In the genomic region with DNA sequence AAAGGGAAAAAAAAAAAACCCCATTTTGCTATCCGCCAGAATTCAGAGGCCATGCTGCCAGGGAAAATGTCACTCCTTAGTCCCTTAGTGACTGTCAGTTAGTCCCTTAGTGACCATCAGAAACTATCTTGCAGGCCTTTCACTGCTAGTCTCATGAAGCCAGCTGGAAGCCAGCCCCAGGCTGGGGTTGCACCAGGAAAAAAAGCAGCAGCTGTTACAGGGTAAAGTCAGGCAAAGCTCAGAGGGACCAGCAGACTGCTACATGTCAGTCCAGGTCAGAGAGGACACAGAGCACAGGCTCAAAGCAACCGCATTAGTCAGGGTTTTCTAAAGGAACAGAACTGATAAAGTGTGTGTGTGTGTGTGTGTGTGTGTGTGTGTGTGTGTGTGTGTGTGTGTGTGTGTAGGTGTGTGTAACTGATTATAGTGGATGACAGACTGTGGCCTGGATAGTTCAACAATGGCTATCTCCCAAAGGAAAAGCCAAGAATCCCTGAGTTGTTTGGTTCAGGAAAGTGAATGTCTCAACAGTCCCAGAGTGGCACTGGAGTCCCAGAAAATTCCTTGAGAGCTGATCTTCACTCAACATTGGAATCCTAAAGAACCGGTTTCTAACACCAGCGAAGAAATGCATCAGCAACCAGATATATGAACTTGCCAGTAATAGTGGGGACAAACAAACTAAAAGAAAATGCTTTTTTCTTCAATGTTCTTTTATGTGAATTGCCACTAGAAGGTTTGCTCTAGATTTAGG, we compare ENCODE assay signal across 8 mouse cellular contexts. TPM values are rescaled to one million over a fixed set of nuclear protein-coding genes. Genes with fewer than 3 reads are reported as not detected.
DNase-seq lines count a peak whose midpoint lies in the region; ATAC-seq and TF ChIP-seq lines count a peak whose summit lies in the region.

No protein-coding gene starts in this region.

- no peak for TF ChIP-seq CTCF in heart, postnatal 0 days (IDR thresholded peaks at IDR 0.05; ENCODE audit: low read depth)

- H3K27ac ChIP-seq in kidney, embryonic 14.5 days (ENCODE audit: low read depth, low read length) = no peak overlapping the region
- no peak overlapping the region for H3K27ac ChIP-seq in heart, postnatal 0 days (ENCODE audit: low read depth)
- H3K27ac ChIP-seq in liver, embryonic 12.5 days = no peak overlapping the region

- H3K4me1 ChIP-seq in kidney, embryonic 14.5 days (ENCODE audit: control insufficient read depth, insufficient read depth, low read length) = no peaks in the 10 kb centered on the region
- no peaks in the 10 kb centered on the region for H3K4me1 ChIP-seq in heart, postnatal 0 days (ENCODE audit: control insufficient read depth, insufficient read depth)
- no peaks in the 10 kb centered on the region for H3K4me1 ChIP-seq in liver, embryonic 12.5 days

- no peak for TF ChIP-seq EP300 in heart, postnatal 0 days (IDR thresholded peaks at IDR 0.05; ENCODE audit: low read depth)

- H3K4me2 ChIP-seq in kidney, embryonic 14.5 days (replicated peaks; ENCODE audit: low read depth, low read length) = no peak overlapping the region
- no peak overlapping the region for H3K4me2 ChIP-seq in heart, postnatal 0 days (ENCODE audit: low read depth, low read length)
- no peak overlapping the region for H3K4me2 ChIP-seq in liver, embryonic 12.5 days

- peak; percentile 58 for DNase-seq in kidney, adult 9 months
- peak; percentile 92 for DNase-seq in gastrocnemius, adult 18-20 months (ENCODE audit: low spot score)
- DNase-seq in heart, postnatal 0 days (ENCODE audit: low spot score) = peak; percentile 54
- peak; percentile 42 for DNase-seq in lung, postnatal 25 days (ENCODE audit: low spot score)
- no peak for DNase-seq in cerebellum, adult 8-10 months

- no peak overlapping the region for H3K9ac ChIP-seq in kidney, embryonic 14.5 days (ENCODE audit: low read depth, low read length)
- H3K9ac ChIP-seq in heart, postnatal 0 days (replicated peaks; ENCODE audit: low read depth, low read length) = no peak overlapping the region
- no peak overlapping the region for H3K9ac ChIP-seq in liver, embryonic 12.5 days

- no peak overlapping the region for H3K4me3 ChIP-seq in kidney, embryonic 14.5 days (ENCODE audit: low read length)
- no peak overlapping the region for H3K4me3 ChIP-seq in heart, postnatal 0 days (ENCODE audit: low read depth, low read length)
- H3K4me3 ChIP-seq in liver, embryonic 12.5 days = no peak overlapping the region

- no peaks in the 10 kb centered on the region for H3K36me3 ChIP-seq in kidney, embryonic 14.5 days (ENCODE audit: control insufficient read depth, insufficient read depth, low read length)
- H3K36me3 ChIP-seq in heart, postnatal 0 days (replicated peaks; ENCODE audit: control insufficient read depth, insufficient read depth, low read length) = no peaks in the 10 kb centered on the region
- no peaks in the 10 kb centered on the region for H3K36me3 ChIP-seq in liver, embryonic 12.5 days

- H3K9me3 ChIP-seq in kidney, embryonic 14.5 days (ENCODE audit: control insufficient read depth, low read length) = no peaks in the 10 kb centered on the region
- no peaks in the 10 kb centered on the region for H3K9me3 ChIP-seq in heart, postnatal 0 days (replicated peaks; ENCODE audit: control insufficient read depth, low read length)
- no peaks in the 10 kb centered on the region for H3K9me3 ChIP-seq in liver, embryonic 12.5 days (replicated peaks)

- no peaks in the 10 kb centered on the region for H3K27me3 ChIP-seq in kidney, embryonic 14.5 days (ENCODE audit: control insufficient read depth, insufficient read depth, low read length)
- no peaks in the 10 kb centered on the region for H3K27me3 ChIP-seq in heart, postnatal 0 days (ENCODE audit: control insufficient read depth, insufficient read depth, low read length)
- no peaks in the 10 kb centered on the region for H3K27me3 ChIP-seq in liver, embryonic 12.5 days (replicated peaks)

- no peak for ATAC-seq in kidney, embryonic 14.5 days (ENCODE audit: low FRiP score, low TSS enrichment)
- peak; percentile 71 for ATAC-seq in heart, postnatal 0 days (ENCODE audit: insufficient read depth, low read depth)
- ATAC-seq in megakaryocyte, adult 5-6 weeks (ENCODE audit: poor library complexity, severe bottlenecking) = no peak
- no peak for ATAC-seq in liver, embryonic 12.5 days

- WGBS in kidney, embryonic 14.5 days = 78% methylated on average over 4 of the region's 4 CpGs
- WGBS in heart, postnatal 0 days = 53% methylated on average over 4 of the region's 4 CpGs
- 67% methylated on average over 4 of the region's 4 CpGs for WGBS in liver, embryonic 12.5 days (ENCODE audit: insufficient replicate concordance)

RNA-seq across cellular contexts. Expression of gene Klhl6, which starts 49.7 kb away (rescaled TPM):
- 9.2 and 10.7 TPM in 2 replicates for polyA plus RNA-seq in kidney, embryonic 14.5 days (2014; fragmentation: Nextera tagmentation; extraction: Ambion mirVana)
- under 1 TPM; 0.18 to 0.71 TPM for total RNA-seq in gastrocnemius, adult 18-20 months (2021)
- 8.0 and 12.1 TPM in 2 replicates for total RNA-seq in heart, postnatal 0 days (2014; rRNA removed; ENCODE audit: low replicate concordance)
- 13.7 and 14.9 TPM in 2 replicates for polyA plus RNA-seq in heart, postnatal 0 days (2015; fragmentation: Nextera tagmentation; extraction: Ambion mirVana)
- total RNA-seq in megakaryocyte, adult 5-6 weeks (2015) = 68.4 and 71.2 TPM in 2 replicates
- total RNA-seq in megakaryocyte, adult 5-6 weeks (2017) = 106 and 107 TPM in 2 replicates
- polyA plus RNA-seq in liver, embryonic 12.5 days (2016; fragmentation: Nextera tagmentation; extraction: Ambion mirVana) = 17.4 and 18.0 TPM in 2 replicates
